Mouse (Mus musculus) lung, adult 2 months (tissue): Measurements from ENCODE around the gene Slc24a1.

Source experiments
- CTCF ChIP-seq: fragments of 200-500 bp; IDR thresholded peaks from 2 replicates; pipeline ENCODE4 v1.5.1; 2011; ENCODE audit warnings: mild to moderate bottlenecking, low read length, control low read depth; ENCODE audit not compliant: insufficient read depth
- POLR2A ChIP-seq: fragments of 200-500 bp; IDR thresholded peaks from 2 replicates; pipeline ENCODE4 v1.6.1; 2011; ENCODE audit warnings: low read depth, mild to moderate bottlenecking, control low read depth, low read length, borderline replicate concordance; ENCODE audit errors: extremely low read depth

DNA sequence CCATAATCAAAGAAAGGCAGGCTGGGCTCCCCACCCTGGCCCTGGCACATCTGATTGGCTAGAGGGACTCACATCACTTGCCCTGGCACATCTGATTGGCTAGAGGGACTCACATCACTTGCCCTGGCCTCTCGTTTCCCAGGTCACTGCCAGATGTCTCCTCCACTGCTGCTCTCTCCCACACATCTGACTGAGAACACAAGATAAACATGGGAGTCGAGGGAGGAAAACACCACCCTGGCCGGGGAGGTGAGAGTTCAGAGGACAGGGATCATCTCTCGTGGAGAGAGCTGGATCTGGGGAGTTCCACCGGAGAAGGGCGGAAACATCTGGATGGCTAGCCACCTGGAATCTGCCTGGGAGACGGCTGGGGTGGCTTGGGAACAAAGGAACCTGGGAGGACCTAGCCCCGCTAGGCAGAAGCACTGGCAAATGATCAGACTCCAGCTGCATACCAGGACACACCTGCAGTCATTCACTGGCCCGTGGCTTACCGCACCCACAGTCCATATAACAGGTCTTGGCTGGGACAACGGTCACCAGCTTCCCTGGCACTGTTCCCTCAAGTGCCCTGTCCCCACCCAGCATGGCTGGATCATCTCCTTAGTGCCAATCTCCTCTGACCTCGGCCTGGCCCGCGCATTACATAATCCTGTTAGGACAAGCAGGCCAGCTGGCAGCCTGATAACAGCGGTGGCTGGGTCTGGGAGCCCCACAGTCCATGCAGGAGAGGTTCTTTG is 17.2 kb downstream of the Slc24a1 start:
- TF ChIP-seq CTCF, result no peak
- no peak for TF ChIP-seq POLR2A
